In the genomic region with DNA sequence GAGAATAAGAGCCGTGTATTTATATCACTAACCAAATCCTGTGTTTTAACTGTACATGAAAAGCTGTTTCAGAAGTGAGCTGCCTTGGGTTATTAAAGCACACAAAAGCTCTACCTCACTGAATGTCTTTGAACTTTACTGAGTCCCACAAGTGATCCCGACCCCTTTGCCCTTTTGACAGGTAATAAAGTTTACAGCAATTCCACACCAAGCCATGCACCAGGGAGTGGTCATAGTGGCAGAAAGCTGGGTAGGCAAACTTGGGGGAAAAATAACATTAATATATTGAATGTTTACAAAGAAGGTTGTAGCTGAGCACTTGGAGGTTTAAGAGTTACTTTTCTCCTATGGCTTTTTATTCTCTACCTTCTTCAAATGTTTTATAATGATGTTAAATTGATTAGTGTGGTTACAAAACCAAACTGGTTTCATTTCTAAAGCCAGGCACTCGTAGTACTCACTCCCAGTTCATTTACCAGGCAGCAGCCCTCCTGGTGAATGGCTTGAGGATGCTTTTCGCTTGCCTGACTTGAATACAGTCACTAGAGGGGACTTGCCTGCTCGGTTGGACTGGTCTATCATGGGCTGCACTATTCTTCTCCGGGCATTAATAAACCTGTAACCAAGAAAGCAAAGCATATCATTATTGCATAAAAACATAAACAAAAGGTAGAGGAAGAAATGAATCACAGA, we compare ENCODE assay signal across 12 mouse cellular contexts.
A peak's percentile ranks its signal among the peaks of the same experiment; 100 is the strongest.
DNase-seq lines count a peak whose midpoint lies in the region; ATAC-seq and TF ChIP-seq lines count a peak whose summit lies in the region.
"Had no signal": no experiment of that assay in that cellular context is flagged by ENCODE, and none has a peak within 500 bp of the region (broad histone marks: within the 10 kb centered on the region; RNA-seq: fewer than 3 reads in every experiment).

No protein-coding gene starts in this region.

- H3K27me3 ChIP-seq in heart, embryonic 12.5 days (replicated peaks) = no peaks in the 10 kb centered on the region
- H3K27me3 ChIP-seq in midbrain, embryonic 12.5 days = peaks cover 6% of the 10 kb centered on the region
- H3K27me3 ChIP-seq in midbrain, embryonic 16.5 days (ENCODE audit: control insufficient read depth, insufficient read depth, low read depth, low read length) = no peaks in the 10 kb centered on the region
- no peaks in the 10 kb centered on the region for H3K27me3 ChIP-seq in liver, embryonic 13.5 days
- H3K27me3 ChIP-seq in stomach, postnatal 0 days (ENCODE audit: control insufficient read depth, insufficient read depth, low read length) = no peaks in the 10 kb centered on the region

- H3K9me3 ChIP-seq in heart, embryonic 12.5 days (replicated peaks) = no peaks in the 10 kb centered on the region
- H3K9me3 ChIP-seq in midbrain, embryonic 12.5 days = no peaks in the 10 kb centered on the region
- no peaks in the 10 kb centered on the region for H3K9me3 ChIP-seq in midbrain, embryonic 16.5 days (replicated peaks; ENCODE audit: control insufficient read depth, low read length, poor library complexity, severe bottlenecking)
- no peaks in the 10 kb centered on the region for H3K9me3 ChIP-seq in liver, embryonic 13.5 days (replicated peaks)
- no peaks in the 10 kb centered on the region for H3K9me3 ChIP-seq in stomach, postnatal 0 days (ENCODE audit: control insufficient read depth, low read length)

- DNase-seq in heart, postnatal 4 days = no peak
- no peak for DNase-seq in liver, embryonic 13.5 days
- no peak for DNase-seq in stomach, postnatal 0 days (ENCODE audit: low spot score)
- no peak for DNase-seq in cerebellum, adult 18-20 months
- DNase-seq in c-Kit-positive CD71-positive TER-119-positive erythroid progenitor cells, embryonic 14.5 days (ENCODE audit: low spot score) = no peak
- DNase-seq: cerebellum, postnatal 10 days; gastrocnemius, postnatal 25 days; kidney, adult 8-10 months; lung, postnatal 36 days had no signal

- no peak for TF ChIP-seq CTCF in stomach, postnatal 0 days (IDR thresholded peaks at IDR 0.05; ENCODE audit: low read depth)

- H3K9ac ChIP-seq in heart, embryonic 12.5 days = no peak overlapping the region
- H3K9ac ChIP-seq in midbrain, embryonic 12.5 days (replicated peaks) = no peak overlapping the region
- no peak overlapping the region for H3K9ac ChIP-seq in midbrain, embryonic 16.5 days (ENCODE audit: low read depth, low read length)
- H3K9ac ChIP-seq in liver, embryonic 13.5 days = no peak overlapping the region
- 0 out of 2 replicates have a peak overlapping the region, but pooled peaks have one; percentile 13 for H3K9ac ChIP-seq in stomach, postnatal 0 days (ENCODE audit: low read length)

- H3K4me2 ChIP-seq in heart, embryonic 12.5 days = peak overlapping the region; percentile 9; the same call in 1 of the 2 replicates
- peak overlapping the region; percentile 35 for H3K4me2 ChIP-seq in midbrain, embryonic 12.5 days (replicated peaks)
- no peak overlapping the region for H3K4me2 ChIP-seq in midbrain, embryonic 16.5 days (ENCODE audit: low read length)
- H3K4me2 ChIP-seq in liver, embryonic 13.5 days = 0 out of 2 replicates have a peak overlapping the region, but pooled peaks have one; percentile 34
- 0 out of 2 replicates have a peak overlapping the region, but pooled peaks have one; percentile 3 for H3K4me2 ChIP-seq in stomach, postnatal 0 days (replicated peaks; ENCODE audit: low read depth)

- peaks cover 20% of the 10 kb centered on the region for H3K4me1 ChIP-seq in heart, embryonic 12.5 days (replicated peaks)
- peaks cover 51% of the 10 kb centered on the region for H3K4me1 ChIP-seq in midbrain, embryonic 12.5 days
- peaks cover 11% of the 10 kb centered on the region for H3K4me1 ChIP-seq in midbrain, embryonic 16.5 days (ENCODE audit: control insufficient read depth, insufficient read depth, low read length)
- H3K4me1 ChIP-seq in liver, embryonic 13.5 days (replicated peaks) = peaks cover 18% of the 10 kb centered on the region
- H3K4me1 ChIP-seq in stomach, postnatal 0 days (replicated peaks; ENCODE audit: control insufficient read depth, insufficient read depth) = no peaks in the 10 kb centered on the region

- H3K4me3 ChIP-seq in heart, embryonic 12.5 days = no peak overlapping the region
- H3K4me3 ChIP-seq in midbrain, embryonic 12.5 days = no peak overlapping the region
- H3K4me3 ChIP-seq in midbrain, embryonic 16.5 days (ENCODE audit: low read depth, low read length) = no peak overlapping the region
- peak overlapping the region; percentile 10; the same call in 1 of the 2 replicates for H3K4me3 ChIP-seq in liver, embryonic 13.5 days (replicated peaks)
- no peak overlapping the region for H3K4me3 ChIP-seq in stomach, postnatal 0 days (ENCODE audit: low read depth, low read length)

- TF ChIP-seq EP300 in stomach, postnatal 0 days (optimal IDR thresholded peaks at IDR 0.05) = no peak

- 58% methylated on average over 6 of the region's 6 CpGs for WGBS in heart, embryonic 12.5 days
- 21% methylated on average over 6 of the region's 6 CpGs for WGBS in midbrain, embryonic 12.5 days
- WGBS in midbrain, embryonic 16.5 days = 26% methylated on average over 6 of the region's 6 CpGs
- WGBS in liver, embryonic 13.5 days (ENCODE audit: insufficient replicate concordance) = 50% methylated on average over 6 of the region's 6 CpGs
- 28% methylated on average over 6 of the region's 6 CpGs for WGBS in stomach, postnatal 0 days

- H3K36me3 ChIP-seq in heart, embryonic 12.5 days = peaks cover 35% of the 10 kb centered on the region
- no peaks in the 10 kb centered on the region for H3K36me3 ChIP-seq in midbrain, embryonic 12.5 days
- no peaks in the 10 kb centered on the region for H3K36me3 ChIP-seq in midbrain, embryonic 16.5 days (ENCODE audit: control insufficient read depth, insufficient read depth, low read length)
- H3K36me3 ChIP-seq in liver, embryonic 13.5 days = peaks cover 3% of the 10 kb centered on the region; the same call in 1 of the 2 replicates
- H3K36me3 ChIP-seq in stomach, postnatal 0 days (ENCODE audit: control insufficient read depth, insufficient read depth, low read length) = no peaks in the 10 kb centered on the region

- peak overlapping the region; percentile 43; the same call in 1 of the 2 replicates for H3K27ac ChIP-seq in heart, embryonic 12.5 days (ENCODE audit: poor library complexity, severe bottlenecking)
- H3K27ac ChIP-seq in midbrain, embryonic 12.5 days (replicated peaks) = peak overlapping the region; percentile 56
- no peak overlapping the region for H3K27ac ChIP-seq in midbrain, embryonic 16.5 days (ENCODE audit: low read length)
- no peak overlapping the region; the same call in 1 of the 2 replicates for H3K27ac ChIP-seq in liver, embryonic 13.5 days
- H3K27ac ChIP-seq in stomach, postnatal 0 days (replicated peaks) = peak overlapping the region; percentile 78

- ATAC-seq in heart, embryonic 12.5 days (ENCODE audit: insufficient number of reproducible peaks, low FRiP score) = no peak
- no peak for ATAC-seq in midbrain, embryonic 12.5 days (ENCODE audit: low FRiP score, low read depth)
- no peak for ATAC-seq in midbrain, embryonic 16.5 days
- 0 out of 2 replicates have a peak, but pooled peaks have one; percentile 7 for ATAC-seq in liver, embryonic 13.5 days (ENCODE audit: low read depth)
- ATAC-seq in stomach, postnatal 0 days (ENCODE audit: low FRiP score, low TSS enrichment) = peak; percentile 38

Comparison
In these comparisons a context has a peak if more than half of its experiments do, and no peak if none do; other contexts are left out.
1. H3K27ac ChIP-seq: peak in heart, embryonic 12.5 days (single experiment), midbrain, embryonic 12.5 days (single experiment) and stomach, postnatal 0 days (single experiment); none in midbrain, embryonic 16.5 days (single experiment) and liver, embryonic 13.5 days (single experiment).
2. ATAC-seq: peak in liver, embryonic 13.5 days (single experiment) and stomach, postnatal 0 days (single experiment); none in heart, embryonic 12.5 days (single experiment), midbrain, embryonic 12.5 days (single experiment) and midbrain, embryonic 16.5 days (single experiment).